Mouse (Mus musculus) retina, adult 2 months (tissue): ENCODE measurements around the gene Tax1bp3.

ENCODE experiments used
- DNase-seq: peaks from one replicate; pipeline ENCODE4 v3.0.0-alpha.2; 2012; ENCODE audit warnings: low read depth, low spot score

Tax1bp3 gene

DNA sequence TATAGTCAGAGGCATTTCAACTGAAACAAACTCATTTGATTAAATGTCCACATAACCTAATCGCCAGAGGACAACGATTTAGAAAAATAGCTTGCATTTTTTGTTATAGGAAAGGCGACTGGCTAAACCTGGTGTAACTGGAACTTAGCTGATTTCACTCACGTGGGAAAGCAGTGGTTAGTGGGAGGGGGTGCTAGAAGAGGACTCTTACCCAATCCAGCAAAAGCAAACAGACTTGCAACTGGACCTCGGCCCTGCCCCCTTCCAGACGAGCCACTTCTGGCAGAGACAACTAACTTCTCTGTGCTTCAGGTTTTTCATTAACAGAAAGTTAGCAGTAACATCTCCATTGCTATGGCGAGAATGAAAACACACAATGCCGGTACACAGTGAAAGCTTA lies 1.3 kb upstream of the Tax1bp3 start:
- no peak for DNase-seq

DNA sequence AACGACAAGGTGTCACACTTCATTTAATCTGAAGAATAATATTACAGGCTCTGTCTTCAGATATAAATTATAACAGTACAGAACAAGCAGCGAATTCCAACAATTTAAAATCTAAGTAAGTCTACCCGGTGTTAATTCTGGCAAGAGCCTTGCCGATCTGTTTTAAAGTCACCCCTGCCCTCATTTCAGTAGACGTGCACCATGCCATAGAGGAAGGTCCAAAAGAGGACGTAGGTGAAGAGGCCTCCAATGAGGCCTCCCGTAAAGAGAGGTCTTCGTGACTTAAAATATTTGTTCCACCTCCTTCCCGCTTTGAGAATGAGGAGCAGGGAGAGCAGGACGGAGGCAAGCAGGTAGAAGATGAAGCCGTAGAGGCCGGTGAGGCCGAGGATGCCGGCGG lies 697 bp upstream of the Tax1bp3 start:
- no peak for DNase-seq

DNA sequence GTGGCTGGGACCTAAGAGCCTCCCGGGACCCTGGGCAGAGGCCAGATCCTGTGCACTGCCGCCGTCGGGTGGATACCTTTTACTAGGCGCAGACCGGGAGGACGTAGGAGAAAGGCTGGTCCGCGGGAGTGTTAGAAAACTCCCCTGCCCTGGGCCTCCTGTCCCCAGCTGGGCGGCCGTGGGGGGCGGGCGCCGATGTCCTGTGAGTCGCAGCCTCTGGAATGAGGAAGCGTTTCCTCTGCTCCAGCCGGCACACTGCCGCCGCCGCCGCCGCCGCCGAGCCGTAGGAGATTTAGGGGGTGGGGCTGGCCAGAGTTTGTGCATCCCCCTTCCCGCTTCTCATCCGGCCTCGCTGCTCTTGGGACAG lies 609 bp downstream of the Tax1bp3 start:
- no peak for DNase-seq

DNA sequence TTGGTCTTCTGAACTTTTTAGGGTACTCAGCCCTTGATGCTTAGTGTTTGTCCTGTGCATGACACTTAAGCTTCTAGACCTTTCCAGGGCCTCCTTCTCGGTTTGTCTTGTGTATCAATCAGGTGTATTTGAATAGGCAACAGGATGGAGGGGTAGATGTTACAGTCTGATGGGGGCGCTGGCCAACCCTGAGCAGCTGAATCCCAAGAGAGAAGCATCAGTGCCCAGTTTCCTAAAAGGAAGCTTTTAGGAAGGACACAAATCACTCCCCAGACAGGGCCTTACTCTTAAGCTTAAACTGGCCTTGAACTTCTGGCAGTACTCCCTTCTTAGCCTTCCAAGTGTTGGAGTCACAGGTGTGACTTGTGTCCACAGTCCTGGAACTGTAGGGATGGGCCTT lies 1.0 kb downstream of the Tax1bp3 start:
- DNase-seq: no peak

DNA sequence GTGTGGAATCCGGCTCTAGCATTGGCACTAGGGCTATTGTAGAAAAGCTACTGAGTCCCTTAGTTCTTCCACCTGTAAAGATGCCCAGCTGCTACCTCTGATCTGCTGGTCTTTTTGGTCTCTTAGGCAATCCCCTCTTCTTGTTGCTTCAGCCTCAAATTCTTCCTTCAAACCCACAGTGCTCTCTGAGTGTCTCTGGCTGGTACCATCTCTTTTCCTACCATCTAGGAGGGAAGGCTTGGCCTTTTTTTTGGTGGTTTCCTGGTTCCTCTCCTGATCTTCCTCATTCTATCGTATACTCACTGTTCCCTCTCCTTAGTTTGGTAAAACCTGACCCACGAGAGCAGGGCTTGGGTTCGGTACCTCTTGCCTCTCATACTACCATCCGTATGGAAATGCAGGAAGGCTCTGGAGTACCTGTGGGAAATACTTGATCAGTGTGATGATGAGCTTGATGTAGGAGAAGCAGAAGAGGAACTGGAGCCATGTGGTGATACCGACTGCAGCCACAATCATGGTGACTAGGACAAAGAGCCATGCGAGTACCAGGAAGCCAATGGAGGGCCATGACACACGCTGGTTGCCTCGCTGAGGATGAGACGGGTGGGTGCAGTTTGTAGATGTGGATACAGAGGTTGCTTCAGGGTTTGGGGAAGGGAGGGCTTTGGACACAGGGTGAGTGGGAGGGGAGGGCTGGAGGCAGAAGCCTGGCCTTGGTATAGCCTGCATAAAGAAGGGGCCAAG lies 9.2 kb downstream of the Tax1bp3 start:
- DNase-seq: no peak

DNA sequence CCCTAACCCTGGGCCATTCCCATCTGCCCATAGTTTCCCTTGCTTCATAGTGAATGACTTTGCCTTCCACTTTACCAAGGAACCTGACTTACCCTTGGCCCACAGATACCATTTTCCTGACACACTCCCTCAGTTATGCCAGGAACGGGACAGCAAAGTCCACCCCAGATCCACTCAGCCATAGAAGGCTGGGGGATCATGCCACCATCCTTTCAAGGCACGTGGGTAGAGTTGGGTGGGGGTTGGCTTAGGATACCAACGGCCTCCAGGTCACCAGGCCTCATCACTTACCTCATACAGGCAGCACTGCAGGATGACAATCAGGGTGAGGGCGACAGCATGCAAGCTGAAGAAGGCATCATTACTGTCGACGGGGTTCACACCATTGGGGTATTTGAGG lies 10.3 kb downstream of the Tax1bp3 start:
- DNase-seq: no peak

DNA sequence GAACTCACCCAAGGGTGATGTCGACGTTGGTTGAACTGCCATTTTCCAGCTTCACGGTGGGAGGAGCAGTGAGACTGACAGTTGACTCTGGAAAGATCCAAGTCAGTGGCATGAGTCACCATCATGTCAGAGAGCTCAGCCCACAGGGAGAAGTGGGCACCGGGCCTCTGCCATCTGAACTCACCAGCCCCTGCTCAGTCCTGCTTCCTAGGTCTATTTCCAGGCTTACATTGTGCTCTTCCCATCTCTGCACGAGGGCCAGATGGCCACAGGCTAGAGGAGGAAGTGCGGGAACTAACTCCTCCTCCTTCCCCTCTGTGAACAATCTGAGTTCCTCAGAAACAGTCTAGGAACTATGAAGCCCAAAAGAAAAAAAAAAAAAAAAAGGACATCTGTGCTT lies 16.2 kb downstream of the Tax1bp3 start:
- no peak for DNase-seq

DNA sequence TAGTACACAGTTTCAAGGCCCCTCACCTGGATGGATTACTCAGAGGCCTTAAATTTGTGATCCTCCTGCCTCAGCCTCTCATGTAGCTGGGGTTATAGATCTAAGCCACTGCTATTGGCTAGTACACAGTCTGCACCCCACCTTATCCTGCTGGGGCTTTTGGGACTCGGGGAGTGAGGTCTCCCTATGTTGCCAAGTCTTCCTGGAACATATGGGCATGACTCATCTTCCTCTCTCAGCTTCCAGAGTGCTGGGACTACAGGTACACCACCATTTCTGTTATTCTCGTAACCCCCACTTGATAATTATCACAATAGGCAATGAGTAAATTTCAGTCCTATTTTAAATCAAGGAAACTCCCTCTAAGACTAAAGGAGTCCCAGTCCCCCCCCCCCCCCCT lies 17.6 kb downstream of the Tax1bp3 start:
- DNase-seq: no peak

DNA sequence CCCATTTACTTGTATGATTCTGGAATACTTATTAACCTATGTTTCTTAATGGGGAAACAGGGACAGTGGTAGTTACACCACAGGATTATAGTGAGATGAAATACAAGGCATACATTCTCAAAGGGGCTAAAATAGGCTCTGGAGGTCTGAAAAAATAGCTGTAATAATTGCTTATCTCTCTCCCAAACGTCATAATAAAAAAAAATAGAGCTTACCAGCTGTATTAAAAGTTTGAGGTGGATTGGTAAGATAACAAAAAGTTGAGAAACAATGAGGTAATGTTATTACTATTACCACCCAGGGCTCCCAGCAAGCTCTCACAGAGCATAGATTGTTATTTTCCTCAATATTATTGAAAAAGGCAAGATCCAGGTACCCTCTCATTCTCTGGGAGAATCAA lies 21.3 kb downstream of the Tax1bp3 start:
- DNase-seq: no peak

DNA sequence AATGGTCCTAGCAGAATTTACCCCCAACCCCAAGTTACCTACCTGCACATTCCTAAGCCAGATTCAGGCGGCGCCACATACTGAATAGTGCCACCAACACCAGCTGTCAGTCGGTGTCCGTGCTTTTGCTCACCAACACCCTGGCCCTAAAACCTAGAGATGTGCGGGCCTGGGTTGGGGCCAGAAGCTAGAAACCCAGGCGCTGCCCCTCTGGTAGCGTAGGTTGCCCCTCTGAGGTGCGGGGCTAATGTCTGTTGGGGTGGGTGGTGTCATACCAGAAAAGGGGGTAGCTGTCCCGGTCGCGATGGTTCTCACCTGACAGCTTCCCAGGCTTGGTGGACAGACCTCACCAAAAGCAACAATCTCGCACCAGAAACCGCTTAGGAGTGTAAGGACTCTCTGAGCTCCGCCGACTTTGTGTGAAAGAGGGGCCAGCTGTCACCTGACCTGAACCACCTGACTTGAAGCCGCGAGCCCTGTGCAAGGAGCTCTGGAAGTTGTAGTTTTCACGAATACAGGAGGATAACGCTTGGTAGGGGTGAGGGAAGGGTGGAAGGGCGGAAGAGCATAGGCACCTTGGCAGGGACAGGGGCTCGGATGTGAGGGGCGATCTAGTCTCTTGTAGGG lies 21.8 kb downstream of the Tax1bp3 start, which contains the start of gene Ctns:
Gene Ctns (minus strand): TSS at position 440 of the 627 bp plus-strand sequence.
- DNase-seq: peak; percentile 81

DNA sequence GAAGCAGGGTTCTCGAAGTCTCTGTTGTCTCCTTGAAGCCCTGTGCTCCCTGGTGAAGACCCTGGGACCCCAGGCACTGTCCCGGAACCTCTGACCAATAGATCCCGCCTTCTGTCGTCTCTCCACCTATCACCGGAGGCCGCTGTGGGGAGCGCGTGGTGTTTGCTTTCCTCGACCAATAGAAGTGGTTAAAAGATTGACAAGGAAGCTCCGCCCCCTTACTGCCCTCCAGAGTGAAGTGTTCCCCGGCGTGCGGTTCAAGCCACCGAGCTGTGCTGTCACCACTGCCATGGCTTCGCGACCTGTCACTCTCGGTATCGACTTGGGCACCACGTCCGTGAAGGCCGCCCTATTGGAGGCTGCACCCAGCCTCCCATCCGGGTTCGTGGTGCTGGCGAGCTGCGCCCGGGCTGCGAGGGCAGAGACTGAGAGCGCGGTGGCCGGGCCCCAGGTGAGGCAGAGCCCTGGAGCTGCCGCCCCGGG lies 22.4 kb downstream of the Tax1bp3 start, which contains the start of gene Shpk:
Gene Shpk (plus strand): TSS at position 231 of the 483 bp plus-strand sequence.
- peak; percentile 85 for DNase-seq

DNA sequence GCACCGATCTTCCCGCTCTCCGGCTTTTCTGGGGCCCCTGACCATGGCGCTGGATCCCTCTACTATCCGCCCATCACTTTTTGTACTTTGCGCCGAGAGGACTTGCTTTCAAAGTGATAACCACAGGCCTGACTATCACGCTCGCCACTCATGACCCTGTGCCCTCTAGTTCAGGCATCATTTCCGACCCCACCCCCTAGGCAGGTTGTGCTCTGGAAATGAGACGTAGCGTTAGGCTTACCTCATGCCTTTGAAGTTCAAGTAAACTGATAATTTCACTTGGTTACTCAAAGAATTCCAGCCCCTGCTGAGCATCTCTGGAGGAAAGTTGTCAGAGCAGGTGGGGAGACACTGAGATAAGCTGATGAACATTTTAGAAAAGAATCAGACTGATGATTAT lies 23.0 kb downstream of the Tax1bp3 start:
- DNase-seq: no peak

DNA sequence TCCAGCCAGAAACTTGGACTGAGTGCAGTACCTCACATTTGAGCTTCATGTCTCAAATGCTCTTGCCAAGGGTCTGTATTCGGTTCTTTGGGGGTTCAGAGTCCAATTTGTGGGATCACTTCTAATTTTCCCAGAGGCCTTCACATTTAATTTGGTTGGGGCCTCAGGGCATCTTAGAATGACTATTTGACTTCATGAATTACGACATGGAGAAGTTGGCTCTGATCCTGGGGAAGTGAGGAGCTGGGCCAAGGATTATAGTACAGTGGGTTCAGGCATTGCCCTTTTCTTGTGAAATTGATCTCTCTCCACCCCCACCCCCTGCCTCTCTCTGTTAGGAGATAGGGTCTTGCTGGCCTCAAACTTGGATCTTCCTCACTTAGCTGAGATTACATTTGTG lies 24.1 kb downstream of the Tax1bp3 start:
- DNase-seq: no peak

DNA sequence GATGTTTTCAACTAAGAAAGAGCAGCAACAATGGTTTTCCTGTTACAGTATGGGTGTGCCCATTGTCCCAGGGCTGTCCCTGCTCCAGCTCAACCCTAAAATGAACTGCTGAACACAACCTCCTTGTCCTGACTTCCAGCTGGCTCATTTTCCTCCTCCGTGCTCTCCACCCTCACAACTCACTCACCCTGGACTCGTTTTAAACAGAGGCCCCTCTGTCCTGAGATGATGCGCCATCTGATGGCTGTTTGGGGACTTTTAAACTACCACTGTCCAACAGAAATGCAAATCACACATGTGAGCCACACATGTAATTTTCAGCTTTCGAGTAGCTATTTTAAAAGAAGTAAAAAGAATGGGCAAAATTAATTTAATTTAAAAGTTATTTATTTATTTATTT lies 24.7 kb downstream of the Tax1bp3 start:
- no peak for DNase-seq

DNA sequence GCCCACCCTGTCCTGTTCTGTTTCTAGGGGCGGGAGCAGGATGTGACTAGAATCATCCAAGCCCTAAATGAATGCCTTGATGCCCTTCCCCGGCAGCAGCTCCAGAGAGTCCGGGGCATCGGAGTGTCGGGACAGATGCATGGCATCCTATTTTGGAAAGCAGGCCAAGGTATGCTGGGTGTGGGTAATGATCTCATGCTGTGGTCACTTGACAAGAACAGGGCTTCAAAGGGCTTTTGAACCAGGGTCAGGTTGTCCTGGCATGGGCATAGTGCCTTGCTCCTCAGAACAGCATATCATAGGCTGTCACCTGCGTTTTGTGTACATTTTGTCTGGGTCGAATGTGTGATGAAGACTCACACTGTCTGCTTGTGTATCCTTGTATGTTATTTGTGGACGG lies 27.0 kb downstream of the Tax1bp3 start:
- no peak for DNase-seq

DNA sequence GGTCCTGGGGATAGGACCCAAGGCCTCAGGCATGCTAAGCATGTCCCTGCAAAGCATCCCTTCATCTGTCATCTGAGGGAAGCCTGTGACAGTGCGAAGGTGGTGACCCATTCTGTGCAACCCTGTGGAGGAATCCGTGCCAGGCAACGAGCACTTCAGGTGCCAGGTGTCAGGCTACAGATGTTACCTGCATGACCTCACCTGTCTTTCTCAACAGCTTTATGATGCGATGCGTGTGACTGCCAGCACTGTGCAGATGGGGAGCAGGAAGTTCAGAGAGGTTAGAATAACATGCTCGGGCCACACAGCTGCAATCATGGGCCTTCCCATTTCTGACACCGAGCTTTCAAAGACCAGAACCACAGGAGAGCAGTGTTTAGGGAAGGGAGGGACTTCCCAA lies 28.3 kb downstream of the Tax1bp3 start:
- DNase-seq: no peak

DNA sequence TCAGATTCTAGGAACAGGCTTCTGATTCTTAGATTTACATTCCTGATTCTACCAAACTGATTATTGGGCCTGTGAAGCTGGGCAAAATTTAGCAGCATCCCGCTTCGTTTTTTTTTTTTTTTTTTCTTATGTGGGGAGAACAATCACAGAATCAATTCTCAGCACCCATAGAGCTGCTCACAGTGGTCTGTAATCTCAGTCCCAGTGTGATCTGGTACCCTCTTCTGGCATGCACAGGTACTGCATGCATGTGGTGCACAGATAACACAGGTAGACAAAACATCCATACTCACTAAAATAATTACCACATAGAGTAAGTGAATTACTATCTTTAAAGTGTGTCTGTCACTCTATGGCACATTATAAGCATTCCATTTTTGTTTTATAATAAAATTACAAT lies 30.7 kb downstream of the Tax1bp3 start:
- no peak for DNase-seq

DNA sequence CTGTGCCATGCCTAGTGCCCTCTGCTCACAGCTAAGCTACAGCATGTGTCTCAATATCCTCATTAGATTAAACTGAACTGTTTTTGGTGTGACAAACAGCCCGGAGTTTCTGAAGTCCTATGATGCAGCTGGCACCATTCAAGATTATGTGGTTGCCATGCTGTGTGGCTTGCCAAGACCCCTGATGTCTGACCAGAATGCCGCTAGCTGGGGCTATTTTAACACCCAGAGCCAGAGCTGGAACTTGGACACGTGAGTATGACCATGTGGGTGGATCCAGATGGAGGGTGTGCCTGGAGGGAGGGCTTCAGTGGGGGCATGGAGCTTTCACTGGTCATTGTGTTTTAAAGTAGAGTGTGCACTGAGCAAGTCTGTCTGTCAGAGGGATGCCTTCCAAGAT lies 37.1 kb downstream of the Tax1bp3 start:
- no peak for DNase-seq

DNA sequence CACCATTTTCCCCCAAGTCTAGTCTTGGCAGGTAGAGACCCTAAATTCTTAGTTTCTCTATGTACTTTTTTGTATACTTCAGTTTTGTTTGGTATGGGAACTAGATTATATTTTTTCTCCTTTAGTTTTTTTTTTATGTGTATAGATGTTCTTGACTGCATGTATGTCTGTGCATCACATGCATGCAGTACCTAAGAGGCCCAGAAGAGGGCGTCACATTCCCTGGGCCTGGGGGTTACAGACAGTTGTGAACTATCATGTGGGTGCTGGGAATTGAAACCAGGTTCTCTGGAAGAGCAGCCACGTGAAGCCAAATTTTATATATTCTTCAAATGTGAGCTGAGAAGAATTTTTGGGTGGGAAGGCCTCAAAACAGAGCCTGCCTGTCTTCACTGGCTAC lies 42.8 kb downstream of the Tax1bp3 start:
- no peak for DNase-seq

DNA sequence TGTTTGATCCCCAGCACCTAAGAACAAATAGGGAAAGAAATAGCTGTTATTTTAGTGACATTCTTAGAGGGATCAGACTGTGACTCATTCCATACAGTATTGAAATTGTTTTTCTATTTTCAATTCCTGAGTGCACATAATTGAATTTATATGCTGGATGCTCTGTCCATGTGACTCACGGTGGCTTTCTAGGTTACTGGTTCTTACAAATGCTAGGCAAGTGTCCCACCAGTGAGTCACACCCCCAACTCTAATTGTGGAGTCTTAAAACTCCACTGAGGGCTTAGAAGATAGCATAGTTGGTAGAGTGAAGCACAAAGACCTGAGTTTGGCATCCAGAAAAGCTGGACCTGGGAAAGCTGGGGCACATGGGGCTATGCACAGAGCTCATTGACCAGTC lies 43.8 kb downstream of the Tax1bp3 start:
- no peak for DNase-seq

DNA sequence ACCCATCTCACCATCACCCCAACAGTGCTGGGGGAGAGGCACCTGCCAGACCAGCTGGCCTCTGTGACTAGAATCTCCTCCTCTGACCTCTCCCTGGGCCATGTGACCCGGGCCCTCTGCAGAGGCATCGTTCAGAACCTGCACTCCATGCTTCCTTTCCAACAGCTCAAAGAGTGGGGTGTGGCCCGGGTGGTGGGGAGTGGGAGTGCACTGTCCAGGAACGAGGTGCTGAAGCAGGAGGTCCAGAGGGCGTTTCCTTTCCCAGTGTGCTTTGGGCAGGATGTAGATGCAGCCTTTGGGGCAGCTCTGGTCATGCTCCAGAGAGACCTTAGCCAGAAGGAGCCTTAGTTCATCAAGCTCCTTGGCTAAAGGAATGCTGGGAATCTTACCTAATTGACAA lies 46.0 kb downstream of the Tax1bp3 start:
- no peak for DNase-seq

DNA sequence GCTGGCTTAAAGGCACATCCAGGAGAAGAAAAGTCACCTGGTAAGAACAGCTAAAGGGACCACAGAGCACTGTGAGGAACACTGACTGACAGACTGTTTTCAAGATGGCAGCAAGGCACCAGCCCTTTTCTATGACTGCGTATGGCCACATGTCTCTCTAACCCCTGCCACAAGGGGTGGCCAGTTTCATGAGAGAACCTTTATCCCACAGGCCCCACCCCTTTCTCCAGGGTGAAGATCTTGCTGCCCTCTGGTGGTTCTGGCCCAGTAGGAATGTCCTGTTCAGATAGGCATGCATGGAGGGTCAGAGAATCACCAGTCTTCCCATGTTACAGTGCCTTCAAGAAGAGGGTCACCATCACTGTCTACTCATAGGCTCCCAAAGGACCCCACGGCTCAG lies 47.1 kb downstream of the Tax1bp3 start:
- DNase-seq: no peak

DNA sequence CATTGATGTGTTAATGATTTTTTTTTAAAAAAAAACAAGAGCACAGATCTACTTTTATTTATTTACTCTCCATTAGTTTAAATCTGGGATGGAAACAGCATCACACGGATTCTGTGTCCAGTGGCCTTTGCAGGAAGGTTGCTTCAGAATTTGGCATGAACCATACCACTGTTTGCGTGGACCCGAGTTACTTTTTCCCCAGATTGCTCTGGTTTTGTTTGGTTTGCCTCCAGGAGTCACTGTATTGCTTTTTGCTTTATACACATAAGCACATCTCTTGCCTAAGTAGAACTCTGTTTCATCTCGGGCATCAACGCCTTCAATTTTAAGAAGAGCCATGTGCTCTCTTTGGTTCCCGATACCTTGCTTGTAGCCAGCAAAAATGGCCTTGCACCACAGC lies 49.0 kb downstream of the Tax1bp3 start:
- DNase-seq: no peak
